Mouse (Mus musculus) left cerebral cortex, postnatal 10 days (tissue): ENCODE results near the gene Dffa. TPM values are rescaled to one million over a fixed set of nuclear protein-coding genes. Genes with fewer than 3 reads are reported as not detected.

Source experiments
- DNase-seq, 2 experiments: peaks; one replicate each; pipeline ENCODE4 v3.0.0; 2021 to 2022; ENCODE audit warnings: low spot score in 2 of 2, mixed read lengths in 1 of 2; ENCODE audit errors: extremely low spot score in 1 of 2
- intact Hi-C: fragments of 180-260 bp; cut with DNase I; formaldehyde crosslinking; loops from one replicate; pipeline ENCODE4 v1.15.1; 2025
- total RNA-seq, 2 experiments: library from RNA; stranded (reverse); gene quantifications; 2 replicates each; pipeline ENCODE4 v1.2.3; 2021

Gene Dffa
- total RNA-seq, result 10 to 100 TPM; 55.8 to 62.7 TPM

DNA sequence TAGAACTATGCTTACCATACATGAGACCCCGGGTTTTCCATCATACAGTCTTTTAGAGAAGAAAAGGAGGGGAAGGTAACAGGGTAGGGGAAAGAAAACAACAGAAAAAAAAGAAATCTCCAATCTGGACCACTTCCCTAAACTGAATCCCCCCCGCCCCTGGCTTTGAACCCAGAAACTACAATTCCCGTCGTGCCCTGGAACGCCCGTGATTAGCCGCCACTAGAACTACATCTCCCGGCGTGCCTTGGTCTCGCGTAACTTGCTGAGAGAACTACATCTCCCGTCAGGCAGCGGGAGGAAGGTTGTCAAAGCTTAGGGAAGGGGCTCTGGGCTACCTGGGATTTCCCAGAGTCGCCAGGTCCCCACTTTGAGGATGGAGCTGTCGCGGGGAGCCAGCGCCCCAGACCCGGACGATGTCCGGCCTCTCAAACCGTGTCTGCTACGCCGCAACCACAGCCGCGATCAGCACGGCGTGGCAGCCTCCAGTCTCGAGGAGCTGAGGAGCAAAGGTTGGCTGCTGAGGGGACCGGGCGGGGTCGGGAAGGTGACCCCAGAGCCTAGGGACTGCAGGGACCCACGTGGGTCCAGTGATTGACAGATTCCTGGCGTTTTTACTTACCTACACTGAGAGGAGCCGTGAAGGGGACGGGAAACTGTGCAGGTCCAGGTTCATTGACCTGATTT lies at the start of gene Dffa:
TSS of gene Dffa (plus strand) at position 272 of the 687 bp plus-strand sequence.
- intact Hi-C loops, result no loop called here
- DNase-seq, result peak; percentile 93

DNA sequence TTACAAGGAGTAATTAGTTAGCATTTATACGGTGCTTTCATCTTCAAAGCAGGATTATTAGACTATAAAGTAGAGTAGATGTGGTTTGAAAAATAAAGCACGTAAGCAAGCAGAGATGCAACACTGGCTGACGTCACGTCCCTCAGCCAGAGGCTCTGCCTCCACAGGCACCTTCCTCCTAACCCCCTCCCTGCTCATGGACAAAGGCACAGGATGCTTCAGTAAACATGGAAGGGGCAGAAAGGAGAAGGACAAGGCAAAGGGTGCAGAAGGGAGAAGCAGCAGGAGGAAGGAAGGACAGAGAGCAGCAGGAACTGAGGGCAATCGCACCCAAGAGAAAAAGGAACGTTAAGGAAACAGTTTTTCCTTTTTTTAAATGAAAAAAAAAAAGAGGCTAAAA lies 48.1 kb upstream of the Dffa start:
- DNase-seq, result no peak
- intact Hi-C loops, result no loop called here

DNA sequence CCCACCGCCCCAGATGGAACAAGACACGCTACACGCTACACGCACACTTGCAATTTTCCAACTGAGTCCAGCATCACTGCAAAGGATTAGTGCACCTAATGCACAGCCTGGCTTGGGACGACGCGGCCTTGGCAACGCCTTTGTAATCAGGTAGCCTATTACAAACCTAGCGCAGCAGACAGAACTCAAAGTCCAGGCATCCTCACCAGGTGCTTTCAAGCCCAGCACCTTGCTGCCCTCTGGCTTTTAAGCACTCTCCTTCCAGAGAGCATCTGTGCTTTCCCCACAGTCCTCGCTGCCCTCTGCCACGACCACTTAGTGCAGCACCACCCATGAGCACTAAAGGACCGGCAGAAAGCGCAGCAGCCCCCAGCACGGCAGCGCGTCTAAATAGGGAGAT lies 47.0 kb upstream of the Dffa start:
- no peak for DNase-seq
- intact Hi-C loops, result no loop called here

DNA sequence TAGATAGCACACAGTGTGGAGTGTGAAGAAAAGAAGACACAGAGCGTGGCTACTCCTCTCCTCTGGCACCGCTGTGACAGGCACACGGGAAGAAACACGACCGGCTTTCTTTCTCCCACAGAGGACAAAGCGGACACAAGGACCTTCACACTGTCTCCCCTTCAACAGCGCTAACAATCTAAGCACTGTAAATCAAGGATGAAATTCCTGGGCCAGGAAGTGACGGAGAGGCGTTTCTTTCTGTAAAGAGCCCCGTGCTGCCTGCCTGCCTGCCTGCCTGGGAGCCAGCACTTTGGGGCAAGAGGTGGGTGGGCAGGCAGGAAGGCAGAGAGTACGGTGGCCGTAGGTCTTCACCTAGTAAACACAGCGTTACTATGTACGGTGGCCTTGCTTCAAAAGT lies 46.5 kb upstream of the Dffa start:
- DNase-seq, result no peak
- intact Hi-C loops, result no loop called here

DNA sequence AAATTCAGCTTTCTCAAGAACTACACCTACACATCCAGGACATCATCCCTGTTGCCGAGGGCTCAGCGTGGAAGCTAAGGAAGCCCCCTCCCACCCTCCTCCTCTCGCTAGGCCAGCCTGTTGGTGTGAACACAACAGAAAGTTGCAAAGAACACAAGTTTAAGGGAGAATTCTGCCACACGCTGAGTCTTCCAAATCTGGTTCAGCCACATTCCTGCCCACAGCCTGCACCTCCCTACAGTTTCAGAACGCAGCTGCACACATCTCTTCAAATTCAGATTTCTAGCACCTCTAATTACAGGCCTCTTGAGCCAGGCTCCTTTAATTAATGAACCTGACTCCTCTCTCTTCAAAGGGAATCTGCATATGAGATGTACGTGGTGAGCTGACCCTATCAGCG lies 45.6 kb upstream of the Dffa start:
- no peak for DNase-seq
- intact Hi-C loops, result no loop called here

DNA sequence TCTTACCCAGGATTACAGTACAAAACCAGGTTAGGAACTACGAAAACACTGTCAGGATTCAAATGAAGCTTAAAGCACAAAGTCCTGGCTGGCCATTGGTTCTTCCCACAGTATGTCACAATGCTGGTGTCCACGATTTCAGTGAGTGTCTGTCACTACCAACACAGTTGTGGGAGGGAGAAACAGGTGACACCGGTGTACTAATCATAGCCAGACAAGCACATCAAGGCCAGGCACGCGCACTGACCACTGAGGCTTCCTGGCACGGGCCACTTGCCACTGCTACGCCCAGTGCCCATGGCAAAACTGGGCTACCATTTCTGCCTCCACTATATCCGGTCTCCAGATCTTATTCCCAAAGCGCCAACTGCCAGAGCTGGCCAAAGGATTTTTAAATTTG lies 44.2 kb upstream of the Dffa start:
- intact Hi-C loops, result no loop called here
- DNase-seq, result no peak

DNA sequence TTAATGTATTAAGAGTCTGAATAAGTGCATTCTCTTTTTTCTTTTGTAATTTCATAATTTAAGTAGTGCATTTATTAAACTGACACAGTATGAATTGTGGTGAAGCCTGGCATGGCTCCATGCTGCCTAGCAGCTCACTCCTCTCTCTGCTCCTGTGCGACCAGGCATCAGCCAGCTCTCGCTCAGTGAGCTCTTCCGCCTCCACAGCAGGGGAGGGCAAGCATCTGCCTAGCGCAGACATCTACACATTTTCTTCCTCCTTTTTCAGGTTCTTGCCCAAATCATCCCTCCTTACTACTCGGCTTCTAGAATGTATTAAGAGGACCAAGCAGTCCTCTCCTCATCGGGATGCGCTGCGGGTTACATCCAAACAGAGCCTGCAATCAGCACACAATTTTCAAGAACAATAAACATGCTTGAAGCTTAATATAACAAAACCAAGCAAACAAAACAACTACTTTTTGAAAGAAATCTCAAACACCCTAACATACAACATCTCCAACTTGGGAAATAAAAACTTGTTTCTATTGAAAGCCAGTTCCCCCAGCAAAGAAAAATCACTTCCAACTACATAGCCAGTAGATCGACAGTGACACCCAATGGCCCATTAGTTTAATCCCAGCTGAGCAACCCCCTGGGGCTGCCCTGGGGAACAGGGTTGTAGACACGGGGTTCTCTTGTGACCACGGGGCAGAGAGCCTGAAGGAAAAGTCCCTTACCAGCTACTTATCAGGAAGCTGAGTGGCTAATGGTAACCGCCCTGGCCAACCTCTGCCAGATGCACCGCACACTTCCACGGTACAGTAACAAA lies 43.1 kb upstream of the Dffa start:
- intact Hi-C loops, result no loop called here
- no peak for DNase-seq

DNA sequence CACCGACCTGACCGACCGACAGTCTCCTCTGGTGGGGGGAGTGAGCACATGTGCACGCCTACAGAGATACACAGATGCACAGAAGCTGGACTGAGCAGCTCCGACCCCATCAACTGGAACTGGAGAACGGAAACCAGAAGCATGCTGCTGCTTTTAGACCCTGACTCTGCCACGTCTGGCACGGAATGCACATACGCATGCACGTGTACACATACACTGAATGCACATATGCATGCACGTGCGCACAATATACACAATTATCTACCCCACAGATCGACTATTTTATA lies 42.6 kb upstream of the Dffa start:
- DNase-seq, result no peak
- intact Hi-C loops, result no loop called here

DNA sequence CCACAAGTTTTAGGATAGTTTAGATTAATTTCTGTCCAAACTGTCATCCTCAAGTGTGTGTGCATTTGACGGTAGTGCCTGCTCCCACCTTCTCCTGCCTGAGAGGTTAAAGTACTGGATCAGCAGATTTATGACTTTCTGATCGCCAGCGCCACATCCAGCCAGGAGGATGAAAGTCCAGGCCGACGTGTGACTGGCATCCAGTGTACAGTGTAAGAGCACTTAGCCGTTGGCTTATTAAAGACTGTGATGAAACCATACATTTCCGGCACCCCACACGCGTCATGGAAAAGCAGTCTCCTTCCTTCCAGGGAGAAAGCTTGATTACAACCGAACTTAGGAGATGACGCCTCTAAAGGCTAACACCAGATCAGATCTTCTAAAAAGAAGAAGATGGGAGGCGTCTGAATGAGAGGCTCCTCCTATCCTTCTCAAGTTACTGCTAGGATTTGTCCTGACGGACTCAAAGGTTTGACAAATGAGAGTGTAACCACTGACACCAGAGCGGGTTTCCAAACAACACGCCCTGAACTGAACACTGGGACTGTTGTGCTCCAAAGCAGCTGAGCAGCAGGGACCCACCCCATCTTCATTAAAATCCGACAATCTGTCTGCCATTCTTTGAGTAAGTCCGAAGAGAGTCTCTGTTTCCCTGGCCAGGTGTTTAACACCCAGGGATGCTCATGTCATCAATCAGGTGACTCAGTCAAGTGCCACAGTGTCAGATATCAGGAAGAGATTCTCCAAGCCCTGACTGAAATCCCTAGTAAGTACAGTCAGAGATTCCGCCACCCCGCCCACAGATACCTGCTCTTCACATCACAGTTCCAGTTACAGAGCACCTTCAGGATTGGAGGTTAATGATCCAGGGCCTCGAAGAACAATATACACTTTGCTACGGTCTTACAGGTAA lies 41.3 kb upstream of the Dffa start:
- intact Hi-C loops, result no loop called here
- no peak for DNase-seq

DNA sequence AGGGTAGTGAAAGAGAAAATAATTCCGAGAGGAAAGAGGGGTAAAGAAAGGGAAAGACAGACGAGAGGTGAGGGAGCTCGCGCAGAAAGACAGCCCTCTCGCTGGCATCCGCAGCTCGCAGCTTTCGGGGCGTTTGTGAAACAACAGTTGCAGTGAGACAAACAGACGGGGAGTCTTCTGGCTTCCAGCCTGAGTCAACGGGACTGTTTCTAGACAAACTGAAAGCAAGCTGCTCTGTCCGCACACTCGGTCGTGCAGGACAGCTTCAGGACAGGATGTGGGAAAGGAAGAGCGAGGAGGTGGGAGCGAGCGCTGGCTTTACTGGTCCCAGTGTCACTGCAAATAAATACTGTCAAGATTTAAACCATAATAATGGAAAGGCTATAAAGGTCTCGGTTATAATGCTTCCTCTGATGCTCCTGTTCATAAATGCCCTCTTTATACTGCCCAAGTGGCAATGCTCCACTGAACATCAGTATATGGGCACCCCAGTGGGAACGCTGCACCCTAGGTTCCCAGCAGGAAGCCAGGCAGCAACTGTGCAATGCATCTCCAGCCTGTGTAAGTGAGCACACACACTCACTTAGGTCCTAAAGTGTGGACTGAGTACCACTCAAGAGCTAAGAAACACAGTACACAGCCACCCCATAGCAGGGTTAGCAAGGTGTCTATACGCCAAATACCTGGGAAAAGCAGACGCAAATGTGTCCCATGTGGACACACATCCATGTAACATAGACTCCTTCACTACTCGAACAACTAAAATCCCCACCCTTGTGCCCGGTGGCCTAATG lies 39.7 kb upstream of the Dffa start:
- intact Hi-C loops, result no loop called here

DNA sequence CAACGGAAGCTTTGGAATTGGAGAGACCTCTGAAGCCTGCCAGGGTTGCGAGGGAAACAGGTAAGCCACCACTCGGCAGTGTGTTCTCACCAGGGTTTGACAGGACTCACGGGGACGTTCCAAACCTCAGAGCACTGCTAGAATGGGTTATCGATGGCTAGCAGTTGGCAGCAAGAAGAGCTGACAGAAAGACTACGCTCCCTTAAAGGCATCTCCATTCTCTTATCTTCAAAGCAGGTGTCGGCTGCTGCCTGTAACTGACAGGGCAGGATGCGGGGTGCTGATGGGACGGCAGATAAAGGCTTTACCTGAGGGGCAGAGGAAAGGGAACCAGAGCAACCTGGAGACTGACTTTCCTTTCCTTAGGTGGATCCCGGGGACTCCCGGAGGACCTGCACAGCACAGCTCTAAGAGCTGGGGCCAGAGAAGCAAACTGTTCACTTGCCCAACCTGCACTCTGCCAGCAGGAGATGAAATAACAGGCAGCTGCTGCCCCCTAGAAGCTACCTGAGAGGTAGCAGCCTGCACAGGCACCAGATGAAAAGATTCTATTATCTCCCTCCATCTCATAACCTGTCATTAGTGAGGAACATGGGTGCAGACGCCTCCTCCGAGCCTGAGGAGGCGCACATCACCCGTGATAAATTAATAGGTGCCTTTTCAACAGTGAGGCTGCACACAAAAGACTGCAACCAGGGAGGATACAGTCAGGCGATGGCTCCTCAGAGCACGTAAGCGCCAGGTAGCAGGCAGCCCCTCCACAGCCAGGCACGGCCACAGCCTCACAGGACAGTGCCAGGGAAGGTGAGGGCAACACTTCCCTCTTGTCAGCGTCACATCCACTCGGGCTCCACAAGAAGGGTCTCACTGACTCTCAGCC lies 37.0 kb upstream of the Dffa start:
- intact Hi-C loops, result no loop called here
- no peak for DNase-seq

More for the DNA sequence above, 39.7 kb upstream of the Dffa start:
- DNase-seq, result no peak

DNA sequence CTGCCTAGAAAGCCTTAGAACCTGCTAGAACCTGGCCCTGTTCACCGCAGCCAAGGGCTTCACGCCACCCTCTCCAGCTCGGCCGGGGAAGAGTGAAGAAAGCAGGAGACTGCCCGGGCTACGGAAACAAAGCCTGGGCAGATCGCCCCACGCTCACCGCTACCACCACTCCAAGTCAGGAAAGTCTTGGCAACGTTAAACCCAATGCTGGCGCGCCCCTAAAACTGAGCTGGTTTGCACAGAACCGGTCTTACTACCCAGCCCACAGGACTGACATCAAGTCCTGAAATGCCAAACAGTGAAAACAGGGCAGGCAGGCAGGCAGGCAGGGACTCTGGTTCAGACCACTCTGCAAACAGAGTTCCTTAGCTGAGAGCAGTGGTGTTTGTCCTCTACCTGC lies 28.9 kb upstream of the Dffa start:
- intact Hi-C loops, result no loop called here
- DNase-seq, result no peak

DNA sequence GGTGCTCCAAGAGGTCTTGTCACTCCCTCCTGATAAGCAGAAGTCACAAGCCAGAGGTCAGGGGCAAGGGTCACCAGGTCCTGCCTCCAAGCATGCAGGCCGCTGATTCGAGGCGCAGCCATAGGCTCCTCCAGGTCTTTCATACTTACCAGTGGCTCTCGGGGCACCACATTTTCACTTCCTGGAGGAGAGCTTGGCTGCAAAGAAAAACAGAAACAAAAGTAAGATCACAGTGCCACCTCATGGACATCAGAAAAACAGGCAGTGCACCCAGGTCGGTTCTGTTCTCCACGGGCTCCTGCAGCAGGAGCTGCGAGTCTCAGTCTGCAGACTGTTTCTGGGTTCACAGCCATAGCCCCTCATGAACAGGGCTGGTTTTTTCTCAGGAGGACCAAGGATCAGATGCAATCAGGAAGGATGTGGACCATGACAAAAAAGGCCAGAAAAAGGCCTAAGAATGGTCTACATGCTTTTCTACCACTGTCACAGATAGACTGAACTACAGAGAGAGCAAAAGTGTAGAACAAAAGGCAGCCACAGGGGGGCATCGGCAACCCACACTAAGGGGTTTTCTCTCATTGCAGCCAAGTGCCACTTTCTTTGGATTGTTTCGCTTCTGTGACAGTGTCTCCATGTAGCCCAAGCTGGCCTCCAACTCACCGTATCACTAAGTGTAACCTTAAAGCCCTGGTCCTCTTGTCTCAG lies 27.9 kb upstream of the Dffa start:
- DNase-seq, result peak; percentile 59 to 64
- intact Hi-C loops, result no loop called here

DNA sequence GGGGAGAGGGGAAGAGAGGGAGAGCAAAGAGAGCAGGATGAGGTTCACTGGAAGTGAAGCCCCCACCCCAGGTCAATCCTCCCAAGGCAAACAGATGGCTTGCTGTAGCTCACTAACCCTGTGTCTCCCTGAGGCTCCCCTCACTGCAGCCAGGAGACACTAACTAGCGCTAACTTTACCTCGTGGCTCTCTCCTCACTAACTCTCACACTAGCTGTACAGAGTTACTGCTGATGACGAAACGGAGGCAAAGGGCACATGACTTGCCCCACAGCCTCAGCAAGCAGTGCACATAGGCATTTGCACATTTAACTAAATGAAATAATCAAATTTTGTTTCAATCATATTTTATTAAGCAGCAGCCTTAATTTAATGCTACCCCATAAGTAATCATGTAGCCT lies 25.7 kb upstream of the Dffa start:
- intact Hi-C loops, result no loop called here
- DNase-seq, result no peak

DNA sequence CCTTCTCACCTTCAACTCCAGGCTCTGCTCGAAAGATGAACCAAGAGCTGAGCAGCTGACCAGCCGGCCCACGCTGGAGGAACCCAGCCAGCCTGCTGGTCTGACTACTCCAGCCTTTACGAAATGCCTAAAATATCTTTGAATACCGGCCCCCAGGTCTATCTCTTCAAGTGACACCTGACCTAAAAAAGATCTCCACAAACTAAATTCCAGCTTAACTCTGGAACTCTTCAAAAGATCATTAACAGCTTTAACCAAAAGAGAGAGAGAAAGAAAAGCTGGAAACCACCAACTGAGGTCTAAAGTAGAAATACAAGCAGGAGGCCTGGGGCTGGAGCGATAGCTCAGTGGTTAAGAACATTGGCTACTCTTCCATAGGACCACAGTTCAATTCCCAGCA lies 24.3 kb upstream of the Dffa start:
- intact Hi-C loops, result no loop called here
- DNase-seq, result no peak

DNA sequence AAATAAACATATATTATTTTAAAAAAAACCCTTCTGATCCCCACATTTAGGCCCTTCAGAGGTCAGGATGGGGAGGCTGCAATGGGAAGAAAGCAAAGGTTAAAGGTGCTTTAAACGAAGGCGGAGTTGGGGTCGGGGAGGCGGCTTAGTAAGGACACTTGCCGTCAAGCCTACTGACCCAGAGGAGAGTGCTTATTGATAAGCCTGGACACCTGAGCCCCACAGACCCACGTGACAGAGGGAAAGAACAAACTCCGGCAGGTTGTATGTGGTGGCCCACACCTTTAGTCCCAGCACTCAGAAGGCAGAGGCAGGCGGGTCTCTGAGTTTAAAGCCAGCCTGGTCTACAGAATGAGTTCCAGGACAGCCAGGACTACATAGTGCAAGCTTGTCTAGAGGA lies 23.8 kb upstream of the Dffa start:
- DNase-seq, result no peak
- intact Hi-C loops, result no loop called here

DNA sequence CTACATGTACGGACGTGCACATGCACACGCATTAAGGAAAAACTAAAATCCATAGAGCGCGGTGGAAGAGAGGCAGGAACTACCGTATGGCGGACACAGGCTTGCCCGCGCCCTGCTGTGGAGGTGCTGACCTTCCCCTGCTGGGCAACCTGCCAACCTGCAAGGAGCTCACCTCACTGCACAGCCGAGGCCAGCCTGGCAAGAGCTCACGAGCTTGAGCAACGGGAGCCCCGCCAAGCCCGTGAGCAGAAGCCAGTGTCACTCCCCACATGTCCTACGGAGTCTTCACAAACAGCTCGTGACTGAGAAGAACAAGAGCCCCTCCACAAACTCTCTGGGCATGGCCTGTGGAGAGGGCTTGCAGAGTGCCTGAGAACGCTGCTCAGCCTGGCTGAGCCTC lies 22.4 kb upstream of the Dffa start:
- intact Hi-C loops, result no loop called here

DNA sequence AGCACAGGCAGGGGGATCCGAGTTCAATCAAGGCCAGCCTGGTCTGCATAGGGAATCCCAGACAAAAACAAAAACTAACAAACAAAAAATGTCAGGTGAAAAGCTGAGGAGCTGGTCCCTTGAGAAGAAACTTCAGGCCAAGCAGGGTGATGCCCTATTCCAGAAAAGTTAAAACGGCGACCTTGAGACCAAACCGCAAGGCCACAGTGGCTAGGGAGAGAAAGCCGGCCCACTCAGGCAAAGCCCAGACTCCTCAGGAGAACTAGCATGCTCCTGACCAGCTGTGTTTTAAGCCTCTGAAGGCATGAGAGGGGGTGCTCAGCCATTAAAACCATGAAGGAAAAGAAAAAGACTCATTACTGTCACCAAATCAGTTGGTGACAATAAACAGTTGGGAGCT lies 18.6 kb upstream of the Dffa start:
- DNase-seq, result no peak
- intact Hi-C loops, result no loop called here

More for the DNA sequence above, 22.4 kb upstream of the Dffa start:
- peak in 1 of 2 experiments; percentile 72 for DNase-seq
